17 mouse cellular contexts compared by ENCODE assay signal in genomic region chr12:15552979-15553680, GRCm38 (mm10).
"Had no signal": no experiment of that assay in that cellular context is flagged by ENCODE, and none has a peak within 500 bp of the region (broad histone marks: within the 10 kb centered on the region; RNA-seq: fewer than 3 reads in every experiment).

No protein-coding gene starts in this region.

- H3K4me3 ChIP-seq: layer of hippocampus, adult 2 months; limb, embryonic 12.5 days; liver, embryonic 15.5 days; megakaryocyte, embryonic 14.5 days; midbrain, embryonic 12.5 days; neural tube, embryonic 13.5 days had no signal

- H3K27ac ChIP-seq: layer of hippocampus, adult 2 months; limb, embryonic 12.5 days; liver, embryonic 15.5 days; macrophage; midbrain, embryonic 12.5 days; neural tube, embryonic 13.5 days had no signal

- H3K4me2 ChIP-seq: limb, embryonic 12.5 days; liver, embryonic 15.5 days; midbrain, embryonic 12.5 days; neural tube, embryonic 13.5 days had no signal

- DNase-seq: kidney, postnatal 10 days; kidney, postnatal 4 days; liver; lung, adult 2 months; lung, postnatal 14 days; retina, postnatal 1 day; right cerebral cortex, postnatal 4 days; spleen, adult 18-20 months; thymus, adult 18-20 months; thymus, postnatal 14 days had no signal

- H3K27me3 ChIP-seq: limb, embryonic 12.5 days; liver, embryonic 15.5 days; megakaryocyte, embryonic 14.5 days; midbrain, embryonic 12.5 days; neural tube, embryonic 13.5 days had no signal

- H3K36me3 ChIP-seq: limb, embryonic 12.5 days; liver, embryonic 15.5 days; midbrain, embryonic 12.5 days; neural tube, embryonic 13.5 days had no signal

- H3K9ac ChIP-seq: limb, embryonic 12.5 days; liver, embryonic 15.5 days; midbrain, embryonic 12.5 days; neural tube, embryonic 13.5 days had no signal

- H3K9me3 ChIP-seq: limb, embryonic 12.5 days; liver, embryonic 15.5 days; megakaryocyte, embryonic 14.5 days; midbrain, embryonic 12.5 days; neural tube, embryonic 13.5 days had no signal

- H3K4me1 ChIP-seq: limb, embryonic 12.5 days; liver, embryonic 15.5 days; megakaryocyte, embryonic 14.5 days; midbrain, embryonic 12.5 days had no signal
